Mouse (Mus musculus): ENCODE measurements around the gene Sort1.
A peak's percentile ranks its signal among the peaks of the same experiment; 100 is the strongest.

The Sort1 gene

GRCm38 (mm10) chr3:108328441-108328841, 44.6 kb downstream of the Sort1 start:
- peak in 1 of 2 experiments; percentile 9 for DNase-seq

GRCm38 (mm10) chr3:108330812-108331211, 46.9 kb downstream of the Sort1 start:
- DNase-seq = no peak

GRCm38 (mm10) chr3:108336878-108337277, 53.0 kb downstream of the Sort1 start:
- no peak for DNase-seq

GRCm38 (mm10) chr3:108341040-108341439, 57.2 kb downstream of the Sort1 start:
- DNase-seq = no peak

DNA sequence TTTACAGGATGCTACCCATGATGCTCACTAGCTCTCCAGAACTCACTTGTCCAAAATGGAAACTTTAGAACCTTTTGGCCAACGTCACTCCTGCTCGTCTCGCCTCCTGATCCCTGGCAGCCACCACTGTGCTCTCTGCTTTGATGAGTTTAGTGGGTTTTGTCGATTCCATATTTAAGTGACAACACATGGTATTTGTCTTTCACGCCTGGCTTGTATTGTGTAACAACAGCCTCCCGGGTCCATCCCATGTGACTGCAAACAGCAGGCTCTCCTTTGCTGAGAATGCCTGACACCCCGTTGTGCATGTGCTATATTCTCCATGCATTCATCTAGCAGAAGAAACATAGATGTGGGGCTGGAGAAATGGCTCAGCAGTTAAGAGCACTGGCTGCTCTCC, 58.3 kb downstream of the Sort1 start:
- no peak for DNase-seq

- no peak for DNase-seq
These were observed 62.0 kb downstream of the Sort1 start for GRCm38 (mm10) chr3:108345855-108346254.

DNA sequence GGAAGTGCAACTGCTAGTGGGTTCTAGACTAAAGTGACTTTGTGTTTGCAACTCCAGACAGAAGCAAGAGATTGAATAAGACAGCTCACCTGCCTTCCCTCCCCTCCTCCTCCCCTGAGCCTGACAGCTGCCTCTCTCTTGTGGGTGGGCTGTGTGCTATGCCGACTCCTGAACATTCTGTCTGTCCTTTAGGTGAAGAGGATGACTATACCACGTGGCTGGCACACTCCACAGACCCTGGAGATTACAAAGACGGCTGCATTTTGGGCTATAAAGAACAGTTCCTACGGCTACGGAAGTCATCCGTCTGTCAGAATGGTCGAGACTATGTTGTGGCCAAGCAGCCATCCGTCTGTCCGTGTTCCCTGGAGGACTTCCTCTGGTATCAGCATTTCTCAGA, 64.5 kb downstream of the Sort1 start:
- DNase-seq = no peak

DNA sequence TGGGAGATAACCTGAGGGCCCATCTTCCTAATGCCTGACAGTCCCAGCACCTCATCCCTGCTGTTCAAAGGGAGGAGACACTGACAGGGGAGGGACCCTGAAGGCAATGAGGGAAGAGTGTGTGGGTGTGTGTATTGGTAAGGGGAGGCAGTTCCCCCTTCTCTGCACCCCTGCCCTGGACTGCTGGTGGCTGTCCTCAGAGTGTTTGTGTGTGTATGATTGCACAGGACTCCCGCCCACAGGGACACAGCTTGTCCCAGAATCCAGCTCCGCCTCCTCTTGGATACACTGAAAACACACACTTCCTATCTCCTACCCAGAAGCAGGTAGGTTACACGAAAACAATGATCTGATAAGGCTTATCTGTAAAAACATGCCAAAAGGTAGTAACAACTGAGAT, 71.4 kb downstream of the Sort1 start:
- DNase-seq = no peak

DNA sequence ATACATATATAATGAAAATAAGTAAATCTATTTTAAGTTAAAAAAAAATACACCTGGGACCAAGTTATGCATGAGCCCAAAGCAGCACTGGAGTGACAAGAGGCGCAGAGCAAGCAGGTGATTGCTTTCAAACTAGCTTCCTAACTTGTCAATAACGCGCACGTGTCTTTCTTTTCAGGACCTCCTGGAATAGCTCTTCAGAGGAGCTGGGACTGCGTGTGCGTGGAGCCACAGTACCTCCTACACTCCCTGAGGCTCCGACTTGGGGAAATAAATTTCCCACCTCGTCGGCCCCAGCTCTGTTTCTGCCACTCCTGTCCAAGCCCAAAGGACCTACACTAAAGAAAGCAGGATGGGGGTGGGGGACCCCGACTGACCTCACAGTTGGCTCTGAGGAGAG, 73.2 kb downstream of the Sort1 start:
- no peak for DNase-seq

- DNase-seq = no peak
These were observed 74.6 kb downstream of the Sort1 start for GRCm38 (mm10) chr3:108358445-108358844.

DNA sequence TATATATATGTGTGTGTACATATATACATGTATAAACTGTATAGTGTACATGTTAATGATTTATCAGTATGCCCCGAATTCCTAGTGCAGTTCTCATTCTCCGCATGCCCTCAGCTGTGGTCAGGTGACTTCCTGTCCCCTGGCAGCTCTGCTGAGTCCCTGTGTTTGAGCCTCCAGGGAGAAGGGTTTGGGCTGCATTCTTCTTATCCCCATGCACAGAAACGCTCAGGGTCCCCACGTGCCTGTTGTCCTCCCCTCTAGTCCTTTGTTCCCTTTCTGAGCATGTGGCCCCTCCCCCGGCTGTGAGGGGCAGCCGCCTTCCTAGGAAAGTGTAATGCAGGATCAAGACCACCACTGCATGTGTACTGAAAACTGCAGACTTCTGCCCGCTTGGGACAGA, 77.0 kb downstream of the Sort1 start:
- DNase-seq = no peak

DNA sequence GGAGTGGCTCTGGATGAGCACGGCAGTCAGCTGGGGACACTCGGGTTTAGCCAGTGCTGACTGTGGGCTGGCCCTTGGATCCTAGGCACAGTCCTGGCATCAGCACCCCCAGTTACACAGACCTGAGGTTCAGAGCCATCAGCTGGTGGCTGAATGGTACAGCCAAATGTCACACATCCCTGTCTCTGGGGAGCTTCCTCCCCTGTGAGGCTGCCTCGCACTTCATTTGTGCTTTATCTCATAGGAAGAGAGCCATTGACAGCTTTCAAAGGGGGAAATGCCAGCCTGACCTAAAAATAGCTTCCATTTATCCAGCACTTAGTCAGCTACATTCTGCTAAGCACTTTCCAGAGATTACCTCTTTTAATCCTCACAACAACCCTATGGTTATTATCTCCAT, 79.7 kb downstream of the Sort1 start:
- DNase-seq = no peak

- DNase-seq = no peak
These were observed 80.6 kb downstream of the Sort1 start, which contains the start of gene Mybphl for GRCm38 (mm10) chr3:108364270-108364995. Mybphl (plus strand) TSS chr3:108364911.

- no peak for DNase-seq
These were observed 83.3 kb downstream of the Sort1 start for GRCm38 (mm10) chr3:108367173-108367572.

GRCm38 (mm10) chr3:108367828-108368227, 83.9 kb downstream of the Sort1 start:
- DNase-seq = no peak

- no peak for DNase-seq
These were observed 84.8 kb downstream of the Sort1 start for GRCm38 (mm10) chr3:108368721-108369120.

- no peak for DNase-seq
These were observed 88.4 kb downstream of the Sort1 start for GRCm38 (mm10) chr3:108372274-108372673.

DNA sequence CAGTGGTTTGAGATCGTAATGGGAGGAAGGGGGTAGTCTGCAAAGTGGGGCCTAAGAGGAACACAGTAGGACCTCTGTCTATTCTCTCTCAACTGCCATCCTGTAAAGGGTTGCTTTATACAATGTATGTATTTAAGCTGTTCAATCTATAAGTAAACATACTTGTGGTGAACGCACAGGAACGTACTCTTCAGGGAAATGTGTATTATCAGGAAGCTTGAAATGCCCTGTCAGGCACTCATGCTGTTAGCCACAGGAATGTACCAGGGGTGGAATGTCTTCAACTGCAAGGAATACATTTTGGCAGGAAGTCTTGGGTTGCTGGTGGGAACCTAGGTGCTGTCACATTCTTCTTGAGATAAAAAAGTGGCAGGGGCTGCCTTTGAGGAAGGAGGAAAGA, 88.8 kb downstream of the Sort1 start:
- no peak for DNase-seq

GRCm38 (mm10) chr3:108378875-108379663, 95.2 kb downstream of the Sort1 start:
- no peak for DNase-seq

GRCm38 (mm10) chr3:108380695-108381094, 96.8 kb downstream of the Sort1 start:
- no peak for DNase-seq

GRCm38 (mm10) chr3:108381945-108382875, 98.3 kb downstream of the Sort1 start:
- no peak for DNase-seq

DNA sequence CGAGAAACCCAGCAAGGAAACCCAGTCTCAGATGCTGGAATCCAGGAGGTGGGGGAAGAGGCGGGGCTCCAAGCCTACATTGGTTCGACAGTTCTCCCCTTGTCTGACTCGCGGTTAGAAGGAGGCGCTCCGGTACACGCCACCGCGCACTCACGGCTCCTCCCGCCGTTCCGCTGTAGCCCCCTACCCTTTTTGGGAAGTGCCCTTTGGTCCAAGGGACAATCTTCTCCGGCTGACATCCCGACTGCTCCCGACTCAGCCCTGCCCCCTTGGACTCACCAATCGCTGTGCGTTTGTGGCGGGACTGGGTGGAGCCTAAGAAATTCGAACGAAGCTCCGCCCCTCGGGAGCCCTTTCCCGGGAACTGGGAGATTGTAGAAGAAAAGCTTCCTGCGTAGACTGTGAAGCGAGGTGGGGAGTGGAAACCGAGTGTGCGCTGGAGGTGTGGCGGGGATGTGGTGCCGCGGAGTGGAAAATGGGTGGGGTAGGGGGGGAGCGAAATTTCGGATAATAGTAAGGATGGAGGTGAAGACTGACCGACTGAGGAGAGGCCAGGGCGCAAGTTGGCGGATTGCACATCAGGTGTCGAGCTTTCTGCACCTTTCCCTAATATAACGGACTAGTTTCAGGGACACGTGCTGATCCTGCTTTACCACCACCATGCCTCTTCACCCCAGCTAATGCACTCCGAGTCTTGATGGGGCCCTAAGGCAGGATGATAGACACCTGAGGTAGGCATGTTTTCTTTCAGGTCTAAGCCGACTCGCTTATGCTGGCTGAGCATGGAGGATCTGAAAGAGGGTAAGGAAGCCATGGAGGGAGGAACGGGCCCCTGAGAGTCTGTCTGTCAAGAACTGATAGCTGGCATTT, 99.8 kb downstream of the Sort1 start, which contains the start of gene Psrc1:
Gene Psrc1, plus strand, starts transcription at position 355 of the 870 bp plus-strand sequence.
- peak; percentile 84 to 85 for DNase-seq
